Mouse (Mus musculus): ENCODE measurements around the gene Kif27. TPM values are rescaled to one million over a fixed set of nuclear protein-coding genes. Genes with fewer than 3 reads are reported as not detected.

Gene Kif27
- polyA plus RNA-seq, 1 experiment from 2014 or later = 2.2 TPM

MicroRNAs encoded within 50 kb of the gene (microRNA counts, 519-probe panel; counts per million panel counts)
- microRNA mmu-miR-7a = 2,641 counts per million, percentile 62 among the panel's probes with 10 or more counts

Small RNAs within 50 kb of the gene (microRNA-seq; reads per million reads assigned to microRNA genes)
- gene Mir6369 (ENCODE audit: borderline number of aligned reads) (not detected), gene Mir7-1 (ENCODE audit: borderline number of aligned reads) (44.3 reads per million, percentile 44 among the genes with 10 or more reads in this experiment)

Other genes with a start within 250 kb of the Kif27 start
- 3.6 and 3.8 TPM in 2 replicates for gene Klhl3, start 245.5 kb downstream of the Kif27 start, polyA plus RNA-seq (2015; fragmentation: Nextera tagmentation; extraction: Ambion mirVana)
- 32.8 and 33.5 TPM in 2 replicates for gene Hnrnpa0, start 230.6 kb downstream of the Kif27 start, polyA plus RNA-seq (2015; fragmentation: Nextera tagmentation; extraction: Ambion mirVana)
- gene Idnk, start 201.5 kb downstream of the Kif27 start, polyA plus RNA-seq (2015; fragmentation: Nextera tagmentation; extraction: Ambion mirVana) = 32.6 and 36.3 TPM in 2 replicates
- gene Ubqln1, start 143.5 kb downstream of the Kif27 start, polyA plus RNA-seq (2015; fragmentation: Nextera tagmentation; extraction: Ambion mirVana) = 109 and 115 TPM in 2 replicates
- 23.1 and 26.8 TPM in 2 replicates for gene Gkap1, start 83.4 kb downstream of the Kif27 start, polyA plus RNA-seq (2015; fragmentation: Nextera tagmentation; extraction: Ambion mirVana)
- 30.0 and 30.1 TPM in 2 replicates for gene 2210016F16Rik, start 26.1 kb upstream of the Kif27 start, polyA plus RNA-seq (2015; fragmentation: Nextera tagmentation; extraction: Ambion mirVana)
- gene Rmi1, start 43.1 kb upstream of the Kif27 start, polyA plus RNA-seq (2015; fragmentation: Nextera tagmentation; extraction: Ambion mirVana) = 24.4 and 26.1 TPM in 2 replicates
- 1,301 and 1,310 TPM in 2 replicates for gene Hnrnpk, start 44.2 kb upstream of the Kif27 start, polyA plus RNA-seq (2015; fragmentation: Nextera tagmentation; extraction: Ambion mirVana)